Mouse (Mus musculus): ENCODE results near the gene Gm10334.
"Not testable (repeated sequence)": the region's sequence is repeated elsewhere in the genome, so short reads cannot be mapped to it uniquely, and the experiment has no call there.

The Gm10334 gene

DNA sequence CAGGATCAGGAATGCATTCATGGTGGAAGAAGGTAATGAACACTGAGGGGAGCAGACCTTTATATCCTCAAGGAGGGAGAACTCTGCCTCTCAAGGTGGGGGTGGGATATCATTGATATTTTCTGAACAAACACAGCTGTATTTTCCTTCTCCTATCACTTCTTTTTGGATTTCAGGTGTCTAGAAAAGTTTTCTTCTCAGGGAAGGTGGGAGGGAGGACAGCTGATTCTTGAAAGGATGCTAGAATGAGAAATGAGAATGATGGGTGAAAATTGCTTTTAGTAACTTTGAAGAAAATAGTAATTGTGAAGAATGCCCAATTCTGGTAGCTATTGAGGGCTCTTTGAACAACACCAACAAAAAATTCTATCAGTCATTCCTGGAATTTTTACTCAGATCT, at the start of gene Gm10334:
Gm10334 (minus strand) TSS at position 101 of the 400 bp plus-strand sequence.
- not testable (repeated sequence) for DNase-seq (ENCODE audit: low read depth, low spot score)

DNA sequence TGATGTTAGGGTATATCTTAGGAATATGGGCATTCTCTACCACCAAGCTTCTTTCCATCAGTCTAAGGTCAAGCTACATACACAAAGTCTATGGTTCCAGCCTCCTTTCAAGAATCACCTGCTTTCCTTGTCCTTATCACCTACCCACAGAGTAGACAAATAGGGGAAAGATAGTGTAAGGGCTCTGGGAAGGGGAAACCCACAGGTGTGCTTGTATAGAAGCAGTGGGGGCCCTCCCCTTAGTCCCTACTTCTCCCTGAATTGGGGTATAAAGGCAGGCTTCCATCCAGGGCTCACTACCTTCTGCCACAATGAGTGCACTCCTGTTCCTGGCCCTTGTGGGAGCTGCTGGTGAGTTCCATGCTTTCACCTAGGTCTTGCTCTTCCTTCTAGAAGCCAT, 12.7 kb upstream of the Gm10334 start, which contains the start of gene Prss1:
Prss1 (plus strand) TSS at position 301 of the 400 bp plus-strand sequence.
- not testable (repeated sequence) for DNase-seq (ENCODE audit: low read depth, low spot score)

GRCm38 (mm10) chr6:41442261-41442660, 3.7 kb downstream of the Gm10334 start:
- DNase-seq (ENCODE audit: low read depth, low spot score), result not testable (repeated sequence)

Data from brain, embryonic 18.5 days (tissue).